Mouse (Mus musculus) heart, adult 8-10 months (tissue): ENCODE measurements around the gene Camk2d. TPM values are rescaled to one million over a fixed set of nuclear protein-coding genes. Genes with fewer than 3 reads are reported as not detected.
A peak's percentile ranks its signal among the peaks of the same experiment; 100 is the strongest.

Source experiments
- DNase-seq: peaks from one replicate; pipeline ENCODE4 v3.0.0; 2022; ENCODE audit warnings: low spot score
- total RNA-seq, 4 experiments: library from RNA; stranded (reverse); gene quantifications; 2 replicates each; pipeline ENCODE4 v1.2.4; 2022

The Camk2d gene
- total RNA-seq, 4 experiments from 2014 or later: 135 to 156 (median 140) TPM

DNA sequence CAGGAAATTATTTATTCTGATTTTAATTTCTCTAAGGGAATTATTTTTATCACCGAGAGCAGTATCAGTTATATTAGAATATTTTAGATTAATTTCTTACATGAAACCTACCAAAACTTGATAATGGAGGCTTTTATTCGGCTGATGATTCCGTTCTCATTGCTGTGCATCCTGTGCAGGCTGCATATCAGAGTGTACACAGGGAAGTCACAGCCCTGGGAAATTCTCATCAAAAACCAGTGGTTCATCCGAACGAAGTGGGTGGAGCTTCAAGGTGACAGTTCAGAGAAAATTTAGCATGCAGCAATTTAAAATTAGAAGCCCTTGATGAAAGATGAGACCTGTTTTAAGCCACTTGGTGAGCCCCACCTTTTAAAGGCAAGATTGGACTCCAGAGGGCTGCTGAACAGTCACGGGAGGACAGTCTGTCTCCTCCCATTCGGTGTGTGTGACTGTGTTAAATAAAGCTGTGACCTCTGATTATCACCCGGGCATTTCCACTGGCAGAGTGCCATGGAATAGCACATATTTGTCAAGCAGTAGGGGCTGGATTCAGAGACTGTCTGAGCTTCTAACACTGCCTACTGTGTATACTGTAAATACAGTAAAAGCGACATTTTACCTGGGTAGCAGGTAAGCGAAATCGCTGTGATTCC is 150.2 kb downstream of the Camk2d start:
- DNase-seq: peak; percentile 81

DNA sequence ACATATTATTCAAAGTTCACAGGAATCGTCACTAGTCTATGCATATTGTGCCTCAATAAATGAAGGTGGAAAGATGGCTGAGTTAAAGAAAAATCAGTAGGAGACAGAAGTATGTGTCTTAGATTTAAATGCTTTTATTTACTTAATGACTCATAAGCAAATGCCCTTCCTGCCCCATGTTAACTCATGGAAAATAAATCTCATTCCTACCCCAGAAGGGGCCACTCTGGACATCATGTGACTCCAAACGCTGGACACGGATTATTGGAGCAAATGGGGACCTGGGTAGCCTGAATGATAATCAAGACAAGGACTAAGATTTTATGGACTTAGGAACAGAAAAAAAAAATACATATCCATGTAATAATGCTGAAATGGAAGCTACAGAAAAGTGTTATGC is 151.5 kb downstream of the Camk2d start:
- no peak for DNase-seq

DNA sequence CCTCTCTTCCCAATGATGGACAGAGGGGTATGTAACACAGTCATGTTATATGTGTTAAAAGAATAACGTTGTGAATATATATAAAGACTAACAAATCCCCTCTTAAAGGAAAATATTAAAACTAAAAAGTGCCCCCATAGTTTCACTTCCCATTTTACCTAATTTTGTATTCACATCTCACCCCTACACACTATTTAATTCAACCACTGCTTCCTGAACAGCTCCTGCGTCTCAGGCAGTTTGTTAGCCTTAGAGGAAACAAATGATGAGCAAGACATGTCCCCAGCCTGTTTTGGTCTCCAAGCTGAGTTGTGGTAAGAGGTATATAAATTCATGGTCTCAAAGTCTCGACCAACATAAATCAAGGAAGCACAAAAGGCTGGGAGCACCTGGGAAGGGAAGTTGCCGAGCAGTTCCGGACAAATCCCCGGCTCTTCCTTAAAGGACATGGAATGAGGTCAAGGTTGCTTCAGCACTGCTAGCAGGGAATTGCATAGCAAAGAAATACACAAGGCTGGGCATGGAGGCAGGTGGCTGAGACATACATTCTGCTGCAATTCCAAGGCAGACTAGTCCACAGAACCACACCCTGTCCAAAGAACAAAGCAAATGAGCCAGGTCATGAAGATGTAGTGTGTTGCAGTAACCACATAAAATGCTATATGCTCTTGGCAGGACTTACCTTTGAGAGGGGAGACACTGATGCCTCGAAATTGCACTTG is 155.4 kb downstream of the Camk2d start:
- DNase-seq: no peak

DNA sequence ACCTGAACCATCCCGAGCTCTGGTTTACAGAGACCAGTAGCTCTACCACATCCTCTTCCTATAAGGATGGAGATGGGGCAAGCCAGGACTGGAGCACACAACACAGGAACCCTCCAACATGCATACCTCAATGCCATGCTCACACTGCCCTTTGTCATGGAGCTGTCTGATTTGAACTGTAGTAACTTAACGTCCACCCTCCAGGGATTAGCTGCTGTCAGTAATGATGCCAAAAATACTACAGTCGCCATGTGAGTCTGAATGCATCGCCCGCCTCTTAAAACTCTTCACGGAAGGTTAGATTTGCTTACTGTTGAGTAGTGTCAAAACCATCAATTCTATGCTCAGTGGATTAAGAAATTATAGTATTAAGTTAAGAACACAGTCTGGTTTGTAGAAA is 156.9 kb downstream of the Camk2d start:
- no peak for DNase-seq

DNA sequence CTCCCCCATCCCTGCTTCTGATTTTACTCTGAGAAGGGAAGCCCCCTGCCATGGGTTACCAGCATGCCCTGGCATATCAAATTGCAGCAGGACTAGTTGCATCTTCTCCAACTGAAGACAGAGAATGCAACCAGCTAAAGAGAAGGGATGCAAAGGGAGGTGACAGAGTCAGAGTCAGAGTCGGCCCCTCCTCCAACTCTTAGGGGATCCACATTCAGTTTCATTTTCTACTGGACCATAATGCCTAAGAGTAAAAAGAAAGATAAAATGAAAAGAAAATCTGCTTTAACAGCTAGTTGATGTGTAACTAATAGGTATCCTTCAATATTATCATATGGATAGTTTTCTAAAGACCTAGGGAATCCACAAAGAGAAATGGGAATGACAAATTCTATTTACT is 162.3 kb downstream of the Camk2d start:
- no peak for DNase-seq

DNA sequence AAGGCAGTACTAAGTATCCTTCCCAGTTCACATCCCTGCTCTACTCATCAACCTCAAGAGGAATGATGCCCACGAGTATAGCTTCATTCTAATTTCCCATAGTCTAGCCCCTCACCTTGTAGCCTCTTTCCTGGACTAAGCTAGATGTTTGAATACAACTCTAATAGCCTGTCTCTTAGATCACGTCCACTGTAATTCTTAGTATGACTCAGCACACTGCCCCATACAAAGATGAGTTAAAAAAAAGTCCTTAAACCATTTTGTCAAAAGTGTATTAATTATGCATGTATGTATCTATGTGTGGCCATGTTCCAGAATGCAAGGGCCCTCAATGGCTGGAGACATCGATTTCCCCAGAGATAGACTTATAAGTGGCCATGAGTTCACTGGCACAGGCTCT is 164.5 kb downstream of the Camk2d start:
- DNase-seq: no peak

DNA sequence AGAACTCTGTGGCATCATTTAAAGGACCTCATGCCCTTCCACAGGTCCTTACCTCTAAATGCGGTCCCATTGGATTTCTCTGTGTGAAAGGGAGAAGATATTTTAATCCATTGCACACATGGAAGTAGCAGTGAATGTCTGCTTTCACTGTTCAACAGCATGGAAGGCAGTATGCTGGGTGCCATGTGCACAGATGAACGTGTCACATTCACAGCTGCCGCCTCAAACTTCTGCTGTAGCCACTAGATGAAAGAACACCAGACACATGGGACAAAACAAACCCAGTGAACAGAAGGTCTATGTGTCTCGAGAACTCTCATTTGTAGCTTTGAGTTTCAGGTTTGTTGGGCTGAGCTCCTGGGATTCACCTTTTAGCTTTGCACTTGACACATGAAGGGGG is 168.6 kb downstream of the Camk2d start:
- no peak for DNase-seq

DNA sequence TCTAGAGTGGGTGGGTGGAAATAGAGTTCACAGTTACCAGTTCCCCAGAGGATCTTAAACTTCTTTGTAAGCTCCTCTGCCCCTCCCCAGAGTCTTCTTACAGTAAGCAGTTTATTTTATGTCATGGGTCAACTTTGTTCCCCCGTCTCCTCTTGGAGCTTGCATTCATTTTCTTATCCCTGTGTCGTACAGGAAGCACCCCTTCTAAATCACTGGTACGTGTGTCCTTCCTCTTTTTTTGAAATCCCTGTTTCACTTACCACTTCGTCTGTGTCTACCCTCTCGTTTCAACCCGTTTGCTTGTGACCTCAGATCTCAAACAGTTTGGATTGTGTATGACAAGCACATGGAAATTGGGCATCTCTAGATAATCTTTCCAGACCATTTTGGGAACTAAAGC is 174.0 kb downstream of the Camk2d start:
- DNase-seq: no peak

DNA sequence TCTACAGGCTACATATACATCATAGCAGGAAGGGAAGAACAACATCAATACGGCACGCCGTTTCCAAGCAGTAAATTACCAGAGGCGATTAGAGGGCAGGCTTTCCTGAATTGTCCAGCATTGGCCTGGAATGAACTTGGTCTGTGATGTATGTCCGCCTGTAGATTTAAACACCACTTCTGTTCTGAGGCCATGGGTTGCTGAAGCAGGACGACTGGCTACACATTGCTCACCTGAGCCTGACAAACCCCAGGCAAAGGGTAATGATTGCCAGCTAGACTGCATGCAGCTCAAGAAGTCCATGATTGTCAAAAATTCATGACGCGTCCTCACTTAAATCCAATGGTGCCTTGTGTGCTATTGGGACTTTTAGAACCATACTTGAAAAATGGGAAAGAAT is 174.9 kb downstream of the Camk2d start:
- no peak for DNase-seq

DNA sequence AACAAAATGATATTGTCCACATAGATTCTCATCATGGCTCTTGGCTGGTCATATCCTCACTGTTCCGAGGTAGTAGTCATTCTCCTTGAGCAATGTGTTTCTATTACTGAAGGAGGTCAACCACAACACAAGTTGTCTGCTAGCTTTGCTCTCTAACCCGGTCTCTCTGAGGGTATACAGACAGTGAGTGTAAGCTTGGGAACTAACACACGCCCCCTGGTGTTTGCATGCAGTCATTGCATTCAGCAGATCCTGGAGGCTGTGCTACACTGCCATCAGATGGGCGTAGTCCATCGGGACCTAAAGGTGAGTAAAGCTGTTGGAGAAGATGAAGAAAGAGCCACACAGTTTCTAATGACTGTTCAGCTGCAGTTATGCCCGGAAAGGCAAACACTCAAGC is 175.4 kb downstream of the Camk2d start:
- peak; percentile 81 for DNase-seq

DNA sequence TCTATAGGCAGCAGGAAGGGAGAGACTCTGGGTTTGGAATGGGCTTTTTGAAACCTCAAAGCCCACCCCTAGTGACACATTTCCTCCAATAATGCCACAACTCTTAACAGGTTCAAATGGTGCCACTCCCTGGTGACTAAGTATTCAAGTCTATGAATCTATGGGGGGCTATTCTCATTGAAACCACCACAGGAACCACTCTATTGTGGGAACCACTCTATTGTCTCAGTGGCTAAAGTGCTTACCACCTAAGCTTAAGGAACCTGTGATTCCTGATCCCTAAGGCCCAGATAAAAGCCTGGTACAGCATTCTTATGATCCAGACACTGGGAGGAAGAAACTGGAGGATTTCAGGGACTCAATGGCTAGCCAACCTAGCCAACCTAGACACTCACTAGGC is 179.9 kb downstream of the Camk2d start:
- DNase-seq: no peak

DNA sequence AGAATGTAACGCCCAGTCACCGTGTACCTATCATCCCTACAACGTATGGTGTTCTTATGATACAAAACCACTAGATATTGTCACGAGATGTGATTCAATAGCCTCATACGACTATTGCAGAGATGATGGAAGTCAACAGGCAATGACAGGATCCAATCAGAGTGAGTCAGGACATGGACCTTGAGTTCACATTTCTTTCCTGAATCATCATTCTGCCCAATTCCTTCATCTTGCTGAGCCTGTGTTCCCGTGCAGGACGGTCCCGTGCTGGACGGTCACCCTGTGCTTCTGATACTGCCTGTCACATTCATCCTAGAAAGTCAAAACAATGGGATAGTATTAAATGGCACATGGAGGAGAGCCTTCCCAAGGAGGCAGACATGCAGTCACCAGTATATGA is 181.0 kb downstream of the Camk2d start:
- DNase-seq: no peak

DNA sequence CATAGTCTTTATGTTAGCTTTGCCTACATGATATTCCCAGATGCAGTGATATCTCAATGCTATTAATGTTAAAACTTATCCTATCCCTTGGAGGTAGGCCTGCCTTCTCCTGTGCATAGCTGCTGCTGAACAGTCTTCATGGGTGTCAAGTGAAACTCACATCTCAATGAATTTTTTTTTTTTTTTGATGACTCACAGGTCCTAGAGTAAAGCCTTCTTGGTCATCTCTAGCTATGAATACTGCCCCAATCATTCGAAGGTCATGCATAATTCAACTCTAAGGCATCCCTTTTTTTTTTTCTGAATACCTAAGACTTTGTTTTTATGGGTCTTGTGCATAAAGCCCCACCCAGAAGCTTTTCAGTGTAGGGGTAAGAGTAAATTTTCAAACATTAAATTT is 181.8 kb downstream of the Camk2d start:
- DNase-seq: no peak

DNA sequence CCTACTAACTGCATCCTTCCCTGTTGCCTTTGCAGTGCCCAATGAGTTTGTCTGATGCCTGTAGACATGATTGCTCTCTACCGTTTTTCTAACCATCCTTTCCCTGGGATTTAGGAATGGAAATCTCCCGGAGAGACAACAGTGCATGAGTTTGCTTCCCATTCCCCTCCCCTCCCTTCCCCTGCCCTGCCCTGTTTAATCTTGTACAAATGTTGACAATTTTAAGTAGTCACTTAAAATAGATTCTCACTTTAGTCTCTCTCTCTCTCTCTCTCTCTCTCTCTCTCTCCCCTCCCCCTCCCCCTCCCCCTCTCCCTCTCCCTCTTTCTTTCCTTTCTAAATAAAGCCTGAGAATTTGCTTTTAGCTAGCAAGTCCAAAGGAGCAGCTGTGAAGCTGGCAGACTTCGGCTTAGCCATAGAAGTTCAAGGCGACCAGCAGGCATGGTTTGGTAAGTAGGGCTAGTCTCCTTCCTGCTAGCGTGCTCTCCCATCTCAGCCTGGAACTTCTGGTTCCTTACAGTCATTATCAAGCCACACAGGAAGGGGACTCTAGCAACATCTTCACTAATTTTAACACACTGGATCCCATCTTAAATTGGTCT is 184.0 kb downstream of the Camk2d start:
- DNase-seq: peak; percentile 18

DNA sequence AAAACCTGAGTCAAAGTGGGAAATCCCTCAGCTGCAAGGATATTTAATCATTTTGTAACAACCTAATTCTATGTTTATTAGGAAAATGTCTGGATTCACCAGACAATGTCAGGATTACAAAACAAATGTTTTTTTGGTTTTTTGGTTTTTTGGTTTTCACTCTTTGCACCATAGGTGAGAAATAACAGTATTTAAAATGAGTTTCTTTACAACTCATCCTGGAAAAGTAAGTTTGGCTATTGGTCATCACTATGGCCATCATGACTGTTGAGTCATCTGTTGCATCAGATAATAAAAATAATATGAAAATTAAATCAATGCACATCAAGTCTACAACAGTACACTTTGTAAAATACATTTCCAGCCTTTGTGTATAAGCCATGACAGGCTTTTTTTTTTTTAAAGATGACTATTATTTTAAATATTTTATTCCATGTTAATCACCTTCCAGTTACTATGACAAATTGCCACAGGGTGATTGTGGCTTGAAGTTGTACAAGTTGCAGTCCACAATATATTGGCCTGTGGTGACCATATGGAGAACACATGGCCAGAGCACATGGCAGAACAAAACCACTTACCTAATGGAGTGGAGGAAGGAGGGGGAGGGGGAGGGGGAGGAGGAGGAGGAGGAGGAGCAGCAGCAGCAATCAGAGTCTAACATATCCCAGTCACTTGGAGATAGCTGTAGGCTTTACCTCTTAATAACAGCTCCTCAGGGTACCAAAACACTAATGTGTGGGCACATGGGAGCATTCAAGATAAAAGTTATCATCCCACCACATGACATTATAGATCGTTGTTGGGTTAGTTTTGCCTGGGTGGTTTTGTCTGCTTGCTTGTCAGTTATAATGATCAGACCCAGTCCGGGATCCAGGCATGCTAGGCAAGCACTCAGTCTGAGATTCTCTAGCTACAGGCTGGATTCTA is 197.2 kb downstream of the Camk2d start:
- no peak for DNase-seq

DNA sequence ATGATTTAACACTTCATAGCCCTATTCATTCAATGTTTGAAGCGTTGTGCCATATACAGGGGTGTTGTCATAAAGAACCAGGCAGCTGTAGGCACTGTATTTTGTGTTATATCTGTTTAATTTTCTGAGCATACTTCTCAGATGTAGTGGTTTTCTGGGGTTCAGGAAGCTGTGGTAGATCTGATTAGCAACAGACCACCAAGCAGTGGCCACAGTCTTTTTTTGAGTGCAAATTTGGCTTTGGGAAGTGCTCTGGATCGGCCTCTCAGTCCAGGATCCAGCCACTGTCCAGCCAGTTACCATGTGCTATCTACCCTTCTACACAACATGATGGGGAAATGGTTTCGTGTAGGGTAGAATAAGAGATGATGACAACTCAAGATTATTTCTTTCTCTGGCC is 199.8 kb downstream of the Camk2d start:
- no peak for DNase-seq

DNA sequence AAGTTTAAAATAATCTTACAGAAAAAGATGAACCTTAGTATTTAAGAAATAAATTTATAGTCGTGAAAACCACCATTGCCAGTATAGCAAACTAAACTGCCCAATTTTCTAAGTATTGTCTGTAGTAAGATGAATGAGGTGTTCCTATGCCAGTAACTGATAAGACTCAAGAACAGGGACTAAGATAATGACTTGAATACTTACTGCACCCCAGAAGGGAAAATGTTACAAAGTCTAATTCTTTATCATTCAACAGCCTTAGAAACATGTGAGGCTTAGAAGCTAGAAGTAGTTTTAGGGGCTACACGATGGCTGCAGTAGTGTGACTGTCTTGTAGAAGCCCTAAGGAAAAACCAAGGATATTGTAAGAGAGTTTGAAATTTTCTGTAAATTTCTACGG is 200.9 kb downstream of the Camk2d start:
- no peak for DNase-seq

DNA sequence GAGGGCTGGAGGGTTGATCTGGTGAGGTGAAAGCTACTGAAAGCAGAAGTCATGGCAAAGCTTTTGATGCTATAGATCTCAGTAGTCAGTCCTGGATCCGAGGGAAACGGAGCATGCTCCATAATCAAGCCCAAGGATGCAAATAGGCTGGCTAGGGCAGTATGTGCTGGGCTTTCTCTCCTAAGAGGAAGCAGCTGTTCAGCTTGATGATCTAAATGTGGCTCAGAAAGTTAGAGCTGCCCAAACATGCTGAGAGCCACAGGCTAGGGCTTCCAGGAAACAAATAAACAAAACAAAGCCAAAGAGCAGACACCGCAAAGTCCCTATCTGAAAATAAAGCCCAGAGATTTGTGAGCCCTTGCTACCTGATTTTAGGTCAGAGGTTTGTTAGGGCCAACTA is 201.7 kb downstream of the Camk2d start:
- no peak for DNase-seq

DNA sequence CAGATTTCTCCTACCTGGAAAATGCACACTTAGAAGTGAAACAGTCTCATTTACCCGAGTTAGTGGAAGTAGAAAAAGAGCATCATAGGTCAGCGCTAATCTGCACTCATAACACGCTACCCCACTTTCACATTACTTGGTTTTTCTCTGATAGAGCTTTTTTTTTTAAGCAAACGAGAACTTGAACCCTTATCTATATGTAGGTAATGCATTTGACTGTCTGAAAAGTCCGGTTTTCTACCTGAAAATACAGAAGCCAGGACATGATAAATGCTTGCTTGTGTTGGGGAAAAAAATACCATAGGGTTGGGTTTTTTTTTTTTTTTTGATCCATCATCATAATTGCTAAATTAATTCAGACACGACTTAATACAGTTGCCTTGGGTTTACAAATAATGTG is 206.9 kb downstream of the Camk2d start:
- DNase-seq: no peak

DNA sequence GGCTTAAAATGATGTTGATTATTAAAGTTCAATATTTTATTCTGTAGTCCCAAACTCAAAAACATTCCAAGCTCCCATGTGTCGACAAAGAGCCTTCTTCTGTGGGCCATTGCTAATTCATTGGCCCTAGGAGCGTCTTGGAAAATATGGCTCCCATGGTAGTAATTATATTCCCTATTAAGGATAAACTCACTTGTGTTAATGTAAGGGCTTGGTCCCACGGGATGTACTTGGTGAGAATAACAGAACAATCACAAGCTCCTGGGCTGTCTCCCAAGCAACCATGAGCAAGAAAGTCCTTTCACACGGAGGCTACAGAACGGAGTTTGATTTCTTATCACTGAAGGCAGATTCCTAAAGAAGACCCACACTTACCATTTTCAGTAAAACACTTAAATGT is 208.9 kb downstream of the Camk2d start:
- no peak for DNase-seq

DNA sequence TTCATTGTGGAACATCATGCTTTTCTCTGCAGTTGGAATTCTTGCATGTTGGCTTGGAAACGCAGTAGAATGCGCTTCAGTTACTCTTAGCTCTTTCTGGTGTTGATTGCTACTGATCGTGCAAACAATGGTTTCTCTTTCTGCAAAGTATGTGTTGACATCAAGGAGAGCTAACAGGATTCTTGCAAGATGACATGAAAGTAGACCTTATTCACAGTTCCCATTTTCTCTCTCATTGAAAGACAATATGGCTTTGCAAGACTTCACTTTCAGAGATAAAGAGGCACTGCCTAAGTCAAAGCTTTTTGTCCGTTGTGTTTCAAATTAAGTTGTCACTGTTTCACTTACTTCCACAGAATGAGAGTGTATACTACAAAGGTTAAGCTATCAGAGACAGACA is 210.0 kb downstream of the Camk2d start:
- DNase-seq: no peak

DNA sequence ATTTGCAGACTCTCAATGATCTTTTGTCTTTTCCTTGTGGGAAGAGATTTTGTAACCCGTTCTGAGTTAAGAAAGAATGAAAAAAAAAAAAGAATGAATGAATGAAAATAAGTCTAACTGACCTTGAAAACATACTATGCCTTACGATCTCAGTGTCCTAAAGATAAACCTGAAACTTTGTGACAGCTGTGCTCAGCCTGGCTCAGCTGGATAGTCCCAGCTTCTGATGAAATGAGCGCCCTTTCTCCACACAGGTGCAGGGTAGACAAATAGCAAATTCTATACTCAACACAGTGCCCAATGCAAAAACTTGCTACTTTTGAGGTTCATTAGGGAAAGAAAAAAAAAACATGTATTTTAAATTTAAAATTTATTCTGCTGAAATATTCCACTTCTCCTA is 213.8 kb downstream of the Camk2d start:
- no peak for DNase-seq
